Mouse (Mus musculus): ENCODE data around the gene Znrd1.

The Znrd1 gene

GRCm38 (mm10) chr17:36971172-36971850, 13.0 kb upstream of the Znrd1 start:
- DNase-seq (ENCODE audit: low spot score in 2 of 2): no peak

DNA sequence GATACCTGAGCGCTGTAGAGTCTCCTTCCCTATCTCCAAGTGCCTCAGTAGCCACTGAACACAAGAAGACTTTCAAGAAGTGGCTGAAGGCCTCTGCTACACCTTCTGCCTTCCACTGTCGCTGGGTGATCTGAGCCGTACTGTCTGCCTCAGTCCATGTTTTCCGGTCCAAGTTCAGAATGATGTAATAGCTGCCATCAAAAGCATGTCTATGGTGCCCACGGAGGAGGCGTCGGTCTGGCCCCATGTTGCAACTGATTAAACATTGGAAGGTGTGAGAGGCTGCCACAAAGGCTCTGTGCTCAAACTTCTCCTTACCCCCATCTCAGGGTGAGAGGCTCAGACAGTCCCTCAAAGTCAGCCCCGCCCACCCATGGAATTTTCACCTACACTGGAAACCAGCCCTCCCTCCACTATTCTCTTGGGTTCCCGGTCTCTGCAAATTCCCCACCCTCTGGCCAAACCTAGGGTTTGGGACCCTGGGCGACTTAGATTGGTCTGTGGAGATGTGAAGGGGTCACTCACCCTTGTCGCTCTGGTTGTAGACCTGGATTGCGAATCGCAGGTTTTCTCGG, 12.0 kb upstream of the Znrd1 start:
- DNase-seq (ENCODE audit: low spot score in 2 of 2): no peak

DNA sequence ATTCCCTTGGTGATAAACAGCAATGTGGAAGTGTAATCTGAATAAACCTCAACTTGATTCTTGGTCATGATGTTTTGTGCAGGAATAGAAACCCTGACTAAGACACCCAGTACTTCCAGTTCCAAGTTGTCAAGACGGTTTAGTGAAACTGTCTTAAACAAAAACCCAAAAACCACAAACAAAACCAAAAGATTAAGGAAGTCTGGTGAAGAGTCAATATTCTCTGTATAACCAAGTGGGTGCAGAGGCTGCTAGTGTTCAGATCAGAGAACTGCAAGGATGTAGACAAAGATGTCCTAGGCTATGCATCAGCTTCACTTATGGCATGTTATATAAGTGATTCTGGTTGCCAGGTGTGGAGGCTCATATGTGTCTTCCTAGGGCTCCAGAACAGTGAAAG, 8.5 kb upstream of the Znrd1 start:
- no peak for DNase-seq (ENCODE audit: low spot score in 2 of 2)

- DNase-seq (ENCODE audit: low spot score in 2 of 2): no peak
These were observed 2.8 kb upstream of the Znrd1 start for GRCm38 (mm10) chr17:36961125-36961524.

DNA sequence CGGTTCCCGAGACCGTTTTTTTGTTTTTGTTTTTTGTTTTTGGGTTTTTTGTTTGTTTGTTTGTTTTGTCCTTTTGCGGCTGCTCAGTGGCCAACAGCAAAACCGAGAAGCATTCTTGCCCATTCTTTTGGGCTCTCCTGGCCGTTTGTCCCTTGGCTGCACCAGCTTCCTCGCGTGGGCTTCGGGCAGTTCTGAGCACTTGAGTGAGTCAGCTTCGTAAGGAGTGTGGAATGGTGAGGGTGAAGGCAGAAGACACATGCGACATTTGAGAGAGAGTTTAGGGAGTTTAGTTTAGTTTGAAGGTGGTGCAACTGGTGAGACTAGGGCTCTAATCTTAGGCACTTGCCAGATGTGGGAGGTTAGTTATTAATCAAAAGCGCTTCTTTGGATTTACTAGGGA, 525 bp upstream of the Znrd1 start:
- no peak for DNase-seq (ENCODE audit: low spot score in 2 of 2)

- DNase-seq (ENCODE audit: low spot score in 2 of 2): no peak
These were observed 5.3 kb downstream of the Znrd1 start for GRCm38 (mm10) chr17:36953062-36953461.

- DNase-seq (ENCODE audit: low spot score in 2 of 2): no peak
These were observed 5.7 kb downstream of the Znrd1 start for GRCm38 (mm10) chr17:36952631-36953030.

DNA sequence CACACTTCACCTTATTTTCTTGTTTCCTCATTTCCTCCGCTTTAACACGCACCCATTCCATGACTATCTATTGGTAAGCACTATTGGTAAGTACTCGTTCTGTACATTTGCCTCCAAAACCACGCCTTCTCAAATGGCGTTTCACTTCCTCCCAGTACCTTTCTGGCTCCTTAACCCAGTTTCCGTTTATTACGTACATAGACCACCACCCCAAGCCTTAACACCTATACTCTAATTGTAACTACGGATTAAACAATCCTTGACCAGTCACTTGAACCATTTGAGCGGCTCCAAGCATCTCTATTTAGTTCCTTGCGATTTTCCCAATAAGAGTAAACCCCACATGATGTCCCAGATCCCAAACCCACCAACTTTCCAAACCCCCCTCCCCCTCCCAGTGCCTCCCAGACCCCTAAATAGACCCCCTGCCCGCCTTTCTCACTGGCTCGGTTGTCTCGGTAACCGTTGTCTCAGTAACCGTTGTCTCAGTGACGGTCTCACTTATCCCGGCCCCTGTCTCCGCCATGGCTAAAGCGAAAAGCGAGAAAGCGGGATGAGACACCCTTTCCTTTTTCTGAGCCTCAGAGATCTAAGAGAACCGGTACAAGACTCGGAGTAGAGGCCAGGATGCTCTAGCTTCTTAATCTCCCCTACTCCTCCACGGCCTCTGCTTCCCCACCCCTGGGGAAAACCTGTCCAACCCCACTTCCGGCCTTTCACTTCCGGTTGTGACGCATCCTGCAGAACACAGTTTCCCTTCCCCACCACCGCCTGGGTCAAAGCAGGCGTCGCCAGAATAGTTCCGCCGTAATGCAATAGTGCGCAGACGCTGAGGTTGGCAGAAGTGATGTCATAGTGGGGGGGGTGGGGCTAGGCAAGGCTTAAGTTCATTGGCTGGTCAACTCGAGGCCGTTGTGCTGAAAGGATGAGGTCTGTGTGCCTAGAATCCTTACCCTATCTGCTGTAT, 7.1 kb downstream of the Znrd1 start, which contains the start of gene Ppp1r11:
Ppp1r11 (minus strand) TSS at position 761 of the 967 bp plus-strand sequence.
- peak; percentile 95 for DNase-seq (ENCODE audit: low spot score in 2 of 2)

DNA sequence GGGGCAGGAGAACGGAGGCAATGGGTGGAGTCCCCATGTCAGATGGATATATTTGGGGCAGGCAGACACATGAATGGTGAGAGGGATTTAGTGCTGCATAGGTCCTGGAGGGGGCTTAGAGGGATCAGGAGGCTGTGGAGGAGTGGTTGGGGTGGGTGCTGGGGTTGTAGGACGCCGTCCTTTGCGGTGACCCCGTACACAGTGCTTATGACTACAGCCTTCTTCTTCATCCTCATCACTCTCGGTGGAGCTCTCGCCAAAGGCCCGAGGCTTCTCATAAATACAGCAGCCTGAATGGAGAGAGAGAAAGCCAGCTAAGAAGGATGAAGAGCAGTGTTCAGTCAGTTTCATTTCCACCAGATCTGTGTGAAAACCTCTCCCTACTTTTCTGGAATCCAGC, 9.1 kb downstream of the Znrd1 start:
- no peak for DNase-seq (ENCODE audit: low spot score in 2 of 2)

DNA sequence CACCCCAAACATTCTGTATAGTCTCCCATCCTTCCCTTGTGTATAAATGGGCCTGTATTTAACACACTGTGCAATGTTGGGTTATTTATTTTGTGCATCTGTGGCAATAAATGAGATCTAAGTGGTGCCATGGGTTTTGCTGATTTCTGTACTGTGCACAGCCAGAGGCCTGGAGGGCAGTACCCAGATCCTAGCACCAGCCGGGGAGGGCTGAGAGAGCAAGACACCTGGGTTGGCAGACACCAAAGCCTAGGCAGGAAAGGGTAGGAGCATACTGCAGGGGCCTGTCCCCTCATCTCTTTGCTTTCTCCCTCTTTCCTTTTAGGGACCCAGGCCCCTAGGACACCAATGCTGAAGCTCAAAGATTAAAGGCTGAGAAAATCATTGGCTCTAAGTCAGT, 10.1 kb downstream of the Znrd1 start:
- DNase-seq (ENCODE audit: low spot score in 2 of 2): no peak

GRCm38 (mm10) chr17:36947051-36947819, 11.1 kb downstream of the Znrd1 start:
- peak; percentile 47 to 67 for DNase-seq (ENCODE audit: low spot score in 2 of 2)

- DNase-seq (ENCODE audit: low spot score in 2 of 2): no peak
These were observed 14.1 kb downstream of the Znrd1 start for GRCm38 (mm10) chr17:36944121-36944775.

GRCm38 (mm10) chr17:36943691-36944090, 14.7 kb downstream of the Znrd1 start:
- DNase-seq (ENCODE audit: low spot score in 2 of 2): no peak

DNA sequence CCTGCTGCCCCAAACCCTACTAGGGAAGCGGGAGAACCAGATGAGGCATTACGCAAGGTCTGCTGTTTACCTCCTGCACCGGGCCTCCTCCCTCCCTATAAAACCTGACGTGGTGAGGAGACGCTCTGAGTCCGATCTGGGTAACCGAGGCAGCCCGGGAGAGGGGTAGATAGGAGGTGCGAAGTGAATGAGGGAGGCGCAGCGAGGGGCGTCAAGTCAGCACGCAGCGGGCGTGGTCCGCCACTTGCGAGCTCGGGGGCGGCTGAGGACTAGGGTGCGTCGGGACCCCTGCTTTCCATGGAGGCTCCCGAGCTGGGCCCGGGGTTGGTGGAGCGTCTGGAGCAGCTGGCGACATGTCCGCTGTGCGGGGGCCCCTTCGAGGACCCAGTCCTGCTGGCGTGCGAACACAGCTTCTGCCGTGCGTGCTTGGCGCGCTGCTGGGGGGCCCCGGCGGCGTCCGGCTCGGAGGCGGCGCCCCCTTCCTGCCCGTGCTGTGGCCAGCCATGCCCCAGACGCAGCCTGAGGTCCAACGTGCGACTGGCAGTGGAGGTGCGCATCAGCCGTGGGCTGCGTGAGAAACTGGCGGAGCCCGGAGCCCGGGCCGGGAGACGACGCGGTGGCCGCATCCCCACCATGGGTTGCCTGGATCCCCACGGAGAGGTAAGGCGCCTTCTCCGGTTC, 15.4 kb downstream of the Znrd1 start, which contains the start of gene Rnf39:
Rnf39 (plus strand) TSS at position 128 of the 681 bp plus-strand sequence.
- no peak for DNase-seq (ENCODE audit: low spot score in 2 of 2)

- no peak for DNase-seq (ENCODE audit: low spot score in 2 of 2)
These were observed 16.0 kb downstream of the Znrd1 start for GRCm38 (mm10) chr17:36942391-36942790.

GRCm38 (mm10) chr17:36938056-36938455, 20.3 kb downstream of the Znrd1 start:
- no peak for DNase-seq (ENCODE audit: low spot score in 2 of 2)

- DNase-seq (ENCODE audit: low spot score in 2 of 2): no peak
These were observed 26.6 kb downstream of the Znrd1 start for GRCm38 (mm10) chr17:36931806-36932205.

DNA sequence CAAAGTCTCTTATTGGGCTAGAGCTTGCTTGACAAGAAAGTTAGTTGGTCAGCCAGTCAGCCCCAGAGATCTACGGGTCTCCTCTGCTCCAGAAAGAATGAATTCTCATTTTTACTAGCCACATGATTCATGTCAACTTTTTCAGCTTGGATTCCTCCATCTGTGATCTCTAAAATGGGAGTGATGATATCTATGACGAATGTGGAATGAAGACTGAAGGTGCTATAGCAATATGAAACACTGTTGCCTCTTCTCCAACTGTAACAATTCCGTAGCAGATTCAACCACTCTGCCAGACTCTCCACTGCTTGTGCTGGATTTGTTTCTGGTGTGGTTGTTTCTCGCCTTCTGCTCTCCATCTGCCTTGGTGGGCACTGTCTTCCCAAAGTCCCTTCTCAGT, 27.2 kb downstream of the Znrd1 start:
- DNase-seq (ENCODE audit: low spot score in 2 of 2): no peak

DNA sequence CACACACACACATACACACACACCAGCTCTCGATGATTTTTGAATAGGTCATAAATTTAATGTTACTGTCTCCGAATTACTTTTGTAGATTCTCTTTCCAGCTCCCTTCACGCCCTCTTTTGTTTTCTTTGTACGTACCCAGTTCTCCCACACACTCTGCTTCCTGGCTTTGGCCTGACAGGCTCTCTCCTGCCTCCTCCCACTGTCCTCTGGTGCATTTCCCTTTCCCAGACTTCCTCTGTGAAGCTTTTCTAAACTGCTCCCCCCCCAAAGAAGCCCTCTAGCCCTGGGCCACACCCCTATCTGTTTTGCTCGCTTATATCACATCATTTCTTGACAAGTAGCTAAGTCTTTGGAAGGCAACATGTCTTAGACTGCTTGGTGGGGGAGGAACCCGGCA, 28.1 kb downstream of the Znrd1 start:
- DNase-seq (ENCODE audit: low spot score in 2 of 2): no peak

GRCm38 (mm10) chr17:36929236-36929932, 29.0 kb downstream of the Znrd1 start:
- no peak for DNase-seq (ENCODE audit: low spot score in 2 of 2)

Measured in frontal cortex, postnatal 10 days (tissue).